Mouse (Mus musculus): ENCODE measurements around the gene Ccdc15.

The Ccdc15 gene

GRCm38 (mm10) chr9:37232201-37233195, 115.7 kb downstream of the Ccdc15 start:
- DNase-seq (ENCODE audit: low read depth, low spot score): no peak

GRCm38 (mm10) chr9:37230486-37231195, 117.6 kb downstream of the Ccdc15 start:
- peak; percentile 64 for DNase-seq (ENCODE audit: low read depth, low spot score)

GRCm38 (mm10) chr9:37229880-37230325, 118.3 kb downstream of the Ccdc15 start:
- DNase-seq (ENCODE audit: low read depth, low spot score): peak; percentile 76

Measured in CD4-positive, CD25-positive, alpha-beta regulatory T cell, adult 2 months (primary cell).